Mouse (Mus musculus): ENCODE data around the gene Slc16a11.

The Slc16a11 gene

GRCm38 (mm10) chr11:70250150-70250549 is 37.6 kb downstream of the Slc16a11 start:
- DNase-seq (ENCODE audit: extremely low spot score, low read depth, low spot score): no peak

GRCm38 (mm10) chr11:70251853-70252252 is 39.3 kb downstream of the Slc16a11 start:
- DNase-seq (ENCODE audit: extremely low spot score, low read depth, low spot score): no peak

GRCm38 (mm10) chr11:70254337-70254736 is 41.8 kb downstream of the Slc16a11 start:
- DNase-seq (ENCODE audit: extremely low spot score, low read depth, low spot score): no peak

DNA sequence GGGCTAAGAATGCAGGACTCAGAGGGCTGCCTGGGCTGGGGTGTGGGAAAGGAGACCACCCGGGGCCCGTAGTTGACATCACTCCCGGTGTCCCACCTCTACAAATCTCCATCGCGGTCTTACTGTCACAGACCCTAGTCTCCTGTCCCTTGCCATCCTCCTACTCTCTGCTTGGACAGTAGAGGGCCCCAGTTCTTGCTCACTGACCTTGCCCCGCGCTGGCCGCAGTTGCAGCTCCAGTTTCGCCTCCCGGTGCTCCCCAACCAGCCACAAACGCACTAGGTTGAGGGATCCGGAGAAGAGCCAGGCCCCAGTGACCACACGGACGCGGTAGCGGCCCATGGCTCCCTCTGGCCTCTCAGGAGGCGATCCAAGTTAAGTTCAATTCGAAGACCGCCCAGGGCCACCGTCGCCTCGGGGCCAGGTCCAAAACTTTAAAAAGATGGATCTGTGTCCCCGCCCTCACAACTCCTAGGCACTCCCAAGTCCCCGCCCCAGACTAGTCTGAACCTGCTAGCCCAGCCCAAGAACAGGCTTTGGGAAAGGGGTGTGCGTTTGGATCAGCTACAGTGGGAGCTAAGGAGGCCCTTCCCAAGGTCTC is 42.5 kb downstream of the Slc16a11 start, which contains the start of gene Alox12:
Gene Alox12 (minus strand): TSS at position 423 of the 601 bp plus-strand sequence.
- no peak for DNase-seq (ENCODE audit: extremely low spot score, low read depth, low spot score)

DNA sequence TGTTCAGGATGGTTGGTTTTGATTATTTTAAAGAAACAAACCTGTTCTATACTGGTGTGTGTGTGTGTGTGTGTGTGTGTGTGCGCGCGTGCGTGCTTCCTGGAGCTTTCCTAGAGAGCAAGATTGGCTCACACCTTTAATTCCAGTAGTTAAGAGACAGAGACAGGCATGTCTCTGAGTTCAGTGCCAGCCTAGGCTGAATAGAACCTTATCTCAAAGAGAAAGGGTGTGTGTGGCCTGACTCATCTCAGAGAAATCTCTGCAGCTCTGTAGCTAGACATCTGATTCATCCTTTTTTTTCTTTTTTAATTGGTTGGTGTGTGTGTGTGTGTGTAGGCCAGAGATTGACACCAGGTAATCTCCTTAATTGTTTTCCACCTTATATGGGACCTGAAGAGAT is 46.5 kb downstream of the Slc16a11 start:
- no peak for DNase-seq (ENCODE audit: extremely low spot score, low read depth, low spot score)

- DNase-seq (ENCODE audit: extremely low spot score, low read depth, low spot score): no peak
These were observed 52.7 kb downstream of the Slc16a11 start for GRCm38 (mm10) chr11:70265252-70265651.

GRCm38 (mm10) chr11:70265819-70266218 is 53.3 kb downstream of the Slc16a11 start:
- no peak for DNase-seq (ENCODE audit: extremely low spot score, low read depth, low spot score)

All from hindlimb bud, embryonic 11.5 days (tissue).